Mouse (Mus musculus): ENCODE data around the gene Smtn.

Gene Smtn

DNA sequence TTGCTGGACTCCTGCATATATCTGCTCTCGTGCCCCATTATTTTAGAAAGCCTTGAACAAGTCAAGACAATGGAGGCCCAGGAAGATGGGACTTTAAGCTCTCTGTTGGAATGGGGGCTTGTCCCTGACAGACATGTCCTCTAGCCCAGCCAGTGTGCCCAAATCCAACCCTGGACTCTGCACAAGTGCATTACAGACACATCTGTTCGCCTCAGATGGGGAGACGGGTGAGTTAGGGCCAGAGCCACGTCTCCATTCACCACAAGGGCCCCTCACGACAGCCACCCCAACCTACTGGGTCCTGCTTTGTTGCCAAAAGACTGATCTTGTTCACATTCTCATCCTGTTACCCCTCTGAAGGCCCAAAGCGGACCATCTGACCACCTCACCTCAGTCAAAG lies 12.2 kb downstream of the Smtn start:
- in situ Hi-C loops (cut with MboI; ENCODE audit: low sequenced_read_pairs): no loop called here

GRCm38 (mm10) chr11:3527766-3528165 lies 12.6 kb downstream of the Smtn start:
- in situ Hi-C loops (cut with MboI; ENCODE audit: low sequenced_read_pairs): no loop called here

DNA sequence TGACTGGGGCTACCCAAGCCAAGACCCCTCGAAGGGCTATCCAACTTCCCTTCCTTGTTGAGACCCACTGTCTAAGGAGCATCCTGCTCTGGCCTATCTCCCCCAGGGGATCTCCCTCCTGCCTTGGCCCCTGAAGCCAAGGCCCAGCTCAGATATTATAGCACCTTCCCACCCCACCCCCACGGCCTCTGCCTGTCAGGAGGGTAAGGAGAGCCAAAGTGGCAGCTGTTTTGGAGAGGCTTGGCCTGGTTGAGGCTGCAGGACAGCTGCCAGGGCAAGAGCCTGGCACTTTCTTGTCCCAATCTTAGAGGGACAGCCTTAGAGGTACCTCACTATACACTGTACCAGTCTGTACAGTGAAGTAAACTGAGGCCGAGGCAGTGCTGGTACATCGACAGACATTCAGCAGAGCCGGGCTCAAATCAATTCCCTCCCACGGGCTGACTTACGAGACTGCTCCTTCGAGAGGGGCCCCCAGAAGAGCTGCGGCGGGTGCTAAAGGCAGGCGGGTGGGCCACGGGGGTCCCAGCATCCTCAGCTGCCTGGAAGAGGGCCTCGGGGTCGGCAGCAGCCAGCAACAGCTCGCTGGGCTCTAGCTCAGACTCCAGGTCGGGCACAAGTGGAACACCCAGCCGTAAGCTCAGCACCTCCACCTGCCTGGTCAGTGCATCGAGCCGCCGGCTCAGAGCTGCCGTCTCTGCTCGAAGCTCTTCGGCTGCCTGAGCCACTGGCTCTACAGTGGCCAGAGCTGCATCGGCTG lies 13.3 kb downstream of the Smtn start:
- in situ Hi-C loops (cut with MboI; ENCODE audit: low sequenced_read_pairs): no loop called here

DNA sequence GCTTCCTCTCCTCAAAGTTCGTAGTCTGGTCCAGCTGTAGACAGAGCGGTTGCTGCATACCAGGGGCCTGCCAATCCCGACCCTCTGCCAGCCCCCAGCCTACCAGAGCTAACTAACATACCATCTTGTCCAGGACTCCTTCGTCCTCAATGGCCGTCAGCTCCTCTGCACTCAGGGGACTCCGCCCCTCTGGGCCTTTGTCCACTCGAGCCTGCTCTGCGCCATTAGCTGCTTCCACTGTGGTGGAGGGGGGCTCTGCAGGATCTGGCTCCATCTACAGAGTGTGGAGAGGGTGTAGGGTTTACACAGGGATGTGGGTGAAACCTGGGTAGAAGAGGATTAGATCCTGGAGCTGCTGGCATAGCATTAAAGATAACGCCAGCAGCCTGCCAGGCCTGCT lies 14.2 kb downstream of the Smtn start:
- in situ Hi-C loops (cut with MboI; ENCODE audit: low sequenced_read_pairs): no loop called here

- in situ Hi-C loops (cut with MboI; ENCODE audit: low sequenced_read_pairs): no loop called here
These were observed 14.9 kb downstream of the Smtn start for GRCm38 (mm10) chr11:3525560-3525959.

DNA sequence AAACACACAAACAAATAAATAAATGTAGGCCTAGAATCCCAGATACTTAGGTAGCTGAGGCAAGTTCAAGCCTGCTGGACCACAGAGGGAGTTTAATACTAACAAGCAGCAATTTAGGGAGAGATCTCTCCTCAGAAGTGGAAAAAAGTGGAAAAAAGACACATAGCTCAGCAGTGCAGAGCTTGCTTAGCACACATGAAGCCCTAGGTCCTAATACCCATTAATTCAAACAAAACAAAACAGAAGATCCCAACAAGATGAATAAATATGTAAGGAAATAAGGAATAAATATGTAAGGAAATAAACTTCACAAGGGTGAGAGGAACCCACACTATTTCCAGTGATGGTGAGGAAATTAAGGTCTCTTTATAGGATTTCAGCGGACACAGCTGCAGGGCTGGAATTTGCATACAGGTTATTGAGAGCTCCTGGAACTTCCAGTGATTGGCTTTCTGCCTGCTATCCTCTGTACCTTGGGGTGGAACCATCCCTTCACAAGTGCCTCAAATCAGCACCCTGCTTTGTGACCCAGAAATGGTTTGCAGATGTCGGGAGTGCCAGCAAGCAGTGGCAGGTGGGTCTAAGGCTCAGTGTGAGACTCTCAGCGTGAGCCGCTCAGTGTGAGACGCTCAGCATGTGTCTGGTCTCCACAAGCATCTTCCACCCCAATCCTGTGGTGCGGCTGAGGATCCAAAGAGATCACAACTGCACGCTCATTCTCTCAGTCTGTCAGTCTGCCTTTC lies 16.4 kb downstream of the Smtn start:
- in situ Hi-C loops (cut with MboI; ENCODE audit: low sequenced_read_pairs): no loop called here

DNA sequence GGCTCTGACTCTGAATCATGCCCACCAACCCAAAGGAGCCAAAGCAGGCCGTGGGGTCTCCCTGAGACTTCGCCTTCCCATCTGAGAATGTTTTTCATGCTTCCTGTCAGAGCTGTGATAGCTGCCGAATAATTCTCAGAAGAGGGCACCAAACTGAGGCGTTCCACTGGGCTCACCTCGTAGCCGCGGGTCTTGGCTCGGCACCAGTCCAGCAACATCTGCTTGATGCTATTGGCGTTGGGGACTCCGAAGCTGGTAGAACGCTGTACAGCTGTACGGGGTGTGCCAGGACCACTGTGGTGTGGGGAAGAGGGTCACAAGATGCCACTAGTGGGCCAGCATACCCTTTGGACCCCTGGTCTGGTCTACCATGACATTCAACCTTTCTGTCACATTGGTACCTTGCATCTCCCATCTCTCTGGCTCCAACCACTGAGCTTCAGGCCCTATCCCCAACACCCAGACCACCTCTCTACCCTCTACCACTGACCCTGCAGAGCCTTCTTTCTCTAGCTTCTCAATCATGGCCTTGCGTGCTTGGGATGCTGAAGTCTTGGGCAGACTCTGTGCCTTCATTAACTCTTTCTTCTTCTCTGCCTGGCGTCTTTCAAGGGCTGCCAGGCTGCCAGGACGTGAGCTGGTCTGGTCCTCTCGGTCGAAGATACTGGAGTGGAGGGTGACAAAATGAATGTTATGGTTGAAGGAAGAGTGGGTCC lies 18.0 kb downstream of the Smtn start:
- in situ Hi-C loops (cut with MboI; ENCODE audit: low sequenced_read_pairs): no loop called here

DNA sequence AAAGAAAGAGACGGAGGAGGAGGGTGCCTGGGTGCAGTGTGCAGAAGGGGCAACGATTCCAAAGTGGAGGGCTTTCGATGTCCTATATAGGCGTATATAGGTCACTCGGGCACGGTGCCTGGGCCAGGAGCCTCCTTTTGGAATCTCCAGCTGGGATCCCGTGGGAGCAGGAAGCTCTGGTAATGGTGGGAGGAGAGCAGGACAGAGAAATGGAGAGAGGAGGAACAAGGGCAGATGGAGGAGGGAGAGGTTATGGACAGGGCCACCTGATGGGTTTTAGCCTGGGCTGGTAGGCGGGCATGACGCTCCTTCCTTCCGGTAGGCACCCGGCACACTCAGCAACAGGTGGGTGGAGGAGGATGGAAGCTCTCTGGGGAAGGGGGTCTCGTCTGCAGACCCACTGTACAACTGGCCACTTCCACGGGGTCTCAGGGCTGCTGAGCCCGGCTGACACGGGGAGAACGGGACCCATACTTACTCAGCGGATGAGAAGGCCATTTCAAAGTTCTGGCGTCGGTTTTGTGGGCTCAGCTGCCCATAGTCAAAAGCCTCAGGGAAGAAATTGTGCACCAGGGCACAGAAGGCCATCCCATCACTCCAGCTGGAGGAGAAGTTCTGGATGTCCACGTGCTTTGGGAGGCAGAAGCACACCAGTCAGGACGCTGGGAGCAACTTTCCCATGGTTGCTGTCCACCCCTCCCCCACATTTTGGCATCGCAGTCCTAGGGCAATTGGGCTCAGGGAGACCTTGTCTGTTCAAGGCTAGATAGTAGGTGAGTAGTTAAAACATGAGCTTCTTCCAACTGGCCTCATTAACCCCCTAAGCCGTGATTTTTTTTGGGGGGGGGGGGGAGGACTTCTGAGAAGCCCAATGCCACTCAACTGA lies 18.8 kb downstream of the Smtn start:
- in situ Hi-C loops (cut with MboI; ENCODE audit: low sequenced_read_pairs): no loop called here

DNA sequence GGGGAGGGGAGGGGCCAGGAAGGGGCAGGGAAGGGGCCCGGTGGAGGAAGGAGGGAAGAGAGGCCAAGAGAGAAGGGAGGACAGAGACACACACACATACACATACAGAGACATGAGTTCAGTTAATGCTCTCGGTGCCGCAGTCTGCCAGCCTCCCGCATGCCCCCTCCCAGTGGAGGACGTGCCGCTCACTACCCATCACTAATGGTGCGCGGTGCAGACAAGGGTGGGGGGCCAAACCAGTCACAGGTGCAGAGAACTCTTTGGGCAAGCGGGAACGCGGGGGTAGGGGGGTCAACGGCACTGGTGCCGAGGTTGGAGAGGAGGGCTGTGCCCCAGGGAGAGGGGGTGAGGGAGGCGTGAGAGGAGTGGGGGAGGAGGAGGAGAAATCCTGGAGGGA lies 19.5 kb downstream of the Smtn start:
- in situ Hi-C loops (cut with MboI; ENCODE audit: low sequenced_read_pairs): no loop called here

DNA sequence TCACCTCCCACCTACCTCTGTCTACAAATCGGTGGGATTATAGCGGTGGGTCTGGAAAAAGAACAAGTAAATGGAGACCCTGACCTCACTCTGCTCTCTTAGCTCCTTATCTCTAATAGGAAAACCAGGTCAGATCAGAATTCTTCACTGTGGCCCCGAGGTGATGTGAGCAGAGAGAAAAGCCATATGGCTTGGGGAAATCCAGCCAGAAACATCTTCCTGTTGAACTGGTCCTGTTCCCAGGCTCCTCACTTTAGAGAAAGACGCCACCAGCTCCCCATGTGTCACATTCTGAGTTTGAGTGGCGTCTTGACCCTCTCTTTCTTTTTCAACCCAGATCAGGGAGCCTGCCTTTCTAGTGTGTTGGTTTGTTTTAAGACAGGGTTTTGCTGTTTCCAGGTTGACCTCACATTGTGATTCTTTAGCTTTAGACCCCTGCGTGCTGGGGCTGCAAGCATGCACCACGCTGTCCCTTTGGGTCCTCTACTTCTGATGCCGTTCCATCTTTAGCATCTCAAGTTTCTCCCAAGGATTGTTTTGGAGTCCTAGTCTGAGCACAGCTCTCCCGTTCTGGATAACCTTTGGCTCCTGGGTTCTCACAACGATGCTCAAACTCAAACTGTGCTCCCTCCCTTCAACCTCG lies 20.5 kb downstream of the Smtn start:
- in situ Hi-C loops (cut with MboI; ENCODE audit: low sequenced_read_pairs): loop anchor here (5.0 kb wide), 1 partner anchor 48 kb away; no protein-coding TSS in a partner anchor

GRCm38 (mm10) chr11:3519051-3519726 lies 21.2 kb downstream of the Smtn start:
- in situ Hi-C loops (cut with MboI; ENCODE audit: low sequenced_read_pairs): loop anchor here (5.0 kb wide), 1 partner anchor 47 kb away; no protein-coding TSS in a partner anchor

DNA sequence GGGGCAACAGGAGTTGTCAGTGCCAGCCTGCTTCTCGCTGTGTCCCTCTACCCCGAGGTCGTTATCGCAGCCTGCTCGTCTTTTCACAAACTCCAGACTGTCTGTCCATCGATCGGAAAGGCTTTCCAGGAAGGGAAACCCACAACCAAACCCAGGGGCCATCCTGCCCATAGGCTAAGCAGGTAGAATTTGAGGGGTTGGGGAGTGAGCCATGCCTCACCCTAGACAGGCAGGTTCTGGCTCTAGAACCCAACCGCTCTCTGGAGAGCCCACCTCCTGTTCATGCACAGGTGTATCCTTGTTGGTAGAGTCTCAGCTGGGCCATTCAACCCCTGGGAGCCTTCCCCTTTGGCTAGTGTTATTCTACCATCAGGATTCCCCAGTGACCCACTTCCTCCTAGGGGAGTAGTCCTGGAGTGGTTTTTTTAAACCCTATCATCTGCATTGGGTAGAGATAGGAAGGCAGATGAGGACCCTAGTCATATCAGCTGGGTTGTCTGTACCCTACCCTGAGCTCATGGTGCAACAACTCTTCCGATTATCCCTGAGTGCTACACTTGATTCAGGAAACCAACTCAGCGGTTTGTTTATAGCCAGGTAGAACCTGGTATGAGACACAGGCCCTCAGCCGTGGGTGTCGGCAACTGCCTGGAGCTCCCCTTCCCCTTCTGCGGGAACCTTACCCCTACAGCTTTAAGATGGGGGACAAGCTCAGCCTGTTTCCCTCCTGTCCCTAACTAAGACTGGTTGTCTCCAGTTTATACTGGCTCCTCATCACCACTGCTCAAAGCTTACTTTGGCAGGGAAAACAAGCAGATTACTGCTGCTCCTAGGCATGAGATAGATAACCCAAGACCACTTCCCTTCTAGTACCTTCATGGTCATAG lies 22.3 kb downstream of the Smtn start:
- in situ Hi-C loops (cut with MboI; ENCODE audit: low sequenced_read_pairs): loop anchor here (5.0 kb wide), 1 partner anchor 46 kb away; no protein-coding TSS in a partner anchor

GRCm38 (mm10) chr11:3516859-3517845 lies 23.3 kb downstream of the Smtn start:
- in situ Hi-C loops (cut with MboI; ENCODE audit: low sequenced_read_pairs): loop anchor here (5.0 kb wide), 1 partner anchor 45 kb away; no protein-coding TSS in a partner anchor

DNA sequence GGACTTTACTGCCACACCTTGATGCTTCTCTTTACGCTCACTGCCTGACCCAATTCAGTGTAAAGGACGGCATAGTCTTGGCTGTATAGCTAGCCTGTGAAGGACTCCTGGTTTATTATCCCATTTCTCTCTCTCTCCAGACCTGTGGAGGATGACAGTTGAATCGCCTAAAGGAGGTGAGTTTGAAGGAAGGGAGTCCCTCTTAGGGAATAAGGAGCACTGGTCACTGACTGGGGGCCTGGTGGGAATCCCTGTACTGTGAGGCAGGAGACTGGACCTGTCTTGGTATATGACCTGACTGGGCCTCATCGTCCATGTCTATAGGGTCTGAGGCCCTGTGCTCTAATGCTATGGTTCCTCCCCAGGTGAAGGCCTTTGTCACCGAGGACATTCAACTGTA lies 24.3 kb downstream of the Smtn start:
- in situ Hi-C loops (cut with MboI; ENCODE audit: low sequenced_read_pairs): loop anchor here (5.0 kb wide), 1 partner anchor 44 kb away; no protein-coding TSS in a partner anchor

GRCm38 (mm10) chr11:3515637-3516036 lies 24.8 kb downstream of the Smtn start:
- in situ Hi-C loops (cut with MboI; ENCODE audit: low sequenced_read_pairs): loop anchor here (5.0 kb wide), 1 partner anchor 43 kb away; no protein-coding TSS in a partner anchor

GRCm38 (mm10) chr11:3515216-3515615 lies 25.2 kb downstream of the Smtn start:
- in situ Hi-C loops (cut with MboI; ENCODE audit: low sequenced_read_pairs): loop anchor here (5.0 kb wide), 1 partner anchor 43 kb away; no protein-coding TSS in a partner anchor

GRCm38 (mm10) chr11:3514529-3515054 lies 25.8 kb downstream of the Smtn start, which contains the start of gene Selenom:
Selenom (plus strand) TSS chr11:3514684.
- in situ Hi-C loops (cut with MboI; ENCODE audit: low sequenced_read_pairs): loop anchor here (5.0 kb wide), 1 partner anchor 42 kb away; no protein-coding TSS in a partner anchor

All from CH12F3 (cell line).